Mouse (Mus musculus): ENCODE measurements around the gene Tmem185b.

DNA sequence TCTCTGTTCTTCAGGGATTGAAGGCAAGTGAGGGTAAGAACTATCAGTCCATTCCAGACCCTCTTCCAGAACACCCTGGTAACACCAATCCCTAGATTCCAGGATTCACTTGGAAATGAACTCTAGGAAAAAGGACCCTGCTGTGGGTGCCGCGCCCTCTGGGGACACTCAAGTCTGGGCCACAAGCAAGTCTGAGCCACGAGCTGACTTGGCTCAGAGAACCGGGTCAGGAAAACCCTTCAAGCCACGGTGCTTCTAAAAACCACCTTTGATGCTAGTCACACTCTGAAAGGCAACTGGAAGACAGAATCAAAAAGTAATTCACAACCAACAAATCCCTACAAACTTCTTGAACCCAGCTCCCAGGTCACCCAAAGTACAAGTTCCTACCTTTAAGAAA, 22.2 kb upstream of the Tmem185b start:
- TF ChIP-seq CTCF (IDR thresholded peaks at IDR 0.05; ENCODE audit: extremely low read depth, insufficient read depth, insufficient read length, insufficient replicate concordance) (no peak), POLR2A (IDR thresholded peaks at IDR 0.05; ENCODE audit: low read depth, low read length) (no peak)
